Mouse (Mus musculus) neural tube, embryonic 13.5 days (tissue): ENCODE results near the gene Med29. TPM values are rescaled to one million over a fixed set of nuclear protein-coding genes. Genes with fewer than 3 reads are reported as not detected.
A peak's percentile ranks its signal among the peaks of the same experiment; 100 is the strongest.

ENCODE experiments used
- ATAC-seq: fragments of 200-750 bp; cut with Nextera tagmentation; 2 replicates; pipeline ENCODE4 v1.8.0; 2017; ENCODE audit warnings: low read depth, mild to moderate bottlenecking, moderate TSS enrichment, moderate library complexity
- H3K27ac ChIP-seq: fragments of 300-500 bp; sonication (generic); replicated peaks from 2 replicates; pipeline ENCODE4 v1.5.1; 2015; ENCODE audit warnings: moderate library complexity, mild to moderate bottlenecking, inconsistent platforms
- H3K27me3 ChIP-seq: fragments of 300-500 bp; sonication (generic); 2 replicates; pipeline ENCODE4 v1.6.1; 2015; ENCODE audit warnings: mild to moderate bottlenecking, inconsistent platforms
- H3K36me3 ChIP-seq: fragments of 300-500 bp; sonication (generic); 2 replicates; pipeline ENCODE4 v1.6.1; 2015; ENCODE audit warnings: mild to moderate bottlenecking, inconsistent platforms
- H3K4me1 ChIP-seq: fragments of 300-500 bp; sonication (generic); replicated peaks from 2 replicates; pipeline ENCODE4 v1.6.1; 2015; ENCODE audit warnings: inconsistent platforms
- H3K4me2 ChIP-seq: fragments of 300-500 bp; sonication (generic); 2 replicates; pipeline ENCODE4 v1.6.1; 2015; ENCODE audit warnings: inconsistent platforms, mild to moderate bottlenecking, moderate library complexity
- H3K4me3 ChIP-seq: fragments of 300-500 bp; sonication (generic); 2 replicates; pipeline ENCODE4 v1.5.1; 2015; ENCODE audit warnings: mild to moderate bottlenecking, inconsistent platforms
- H3K9ac ChIP-seq: fragments of 300-500 bp; sonication (generic); 2 replicates; pipeline ENCODE4 v1.6.1; 2015; ENCODE audit warnings: moderate library complexity, mild to moderate bottlenecking, inconsistent platforms
- H3K9me3 ChIP-seq: fragments of 300-500 bp; sonication (generic); 2 replicates; pipeline ENCODE4 v1.6.1; 2016; ENCODE audit warnings: inconsistent platforms
- WGBS: fragments of 180-500 bp; shearing (Covaris S2); methylation state at CpG from one replicate; pipeline ENCODE4 v1.1.7; 2015; 5-methylcytosine and 5-hydroxymethylcytosine counted together
- polyA plus RNA-seq: library from polyadenylated mRNA; unstranded; fragments of >200 nt; fragmentation: Nextera tagmentation; extraction: Ambion mirVana; gene quantifications from 2 replicates; pipeline ENCODE4 v1.2.1, GENCODE M21; 2015

Med29 gene
- polyA plus RNA-seq, 1 experiment from 2014 or later = 45.4 TPM

- Histone ChIP-seq H3K36me3 (peaks cover 63% of the 10 kb centered on the region), H3K27me3 (no peaks in the 10 kb centered on the region), H3K4me2 (no peak overlapping the region), H3K27ac (no peak overlapping the region), H3K4me1 (no peaks in the 10 kb centered on the region; the same call in 1 of the 2 replicates), H3K9me3 (no peaks in the 10 kb centered on the region), H3K4me3 (no peak overlapping the region), H3K9ac (no peak overlapping the region)
- no peak for ATAC-seq
- 100% methylated on average over 1 of the region's 1 CpGs for WGBS
These were observed 30.5 kb upstream of the Med29 start for GRCm38 (mm10) chr7:28423018-28423417.

- Histone ChIP-seq H3K36me3 (peaks cover 94% of the 10 kb centered on the region), H3K27ac (no peak overlapping the region), H3K4me1 (no peaks in the 10 kb centered on the region; the same call in 1 of the 2 replicates), H3K9ac (no peak overlapping the region), H3K4me3 (no peak overlapping the region), H3K4me2 (no peak overlapping the region), H3K9me3 (no peaks in the 10 kb centered on the region), H3K27me3 (no peaks in the 10 kb centered on the region)
- WGBS = 98% methylated on average over 2 of the region's 2 CpGs
- no peak for ATAC-seq
These were observed 26.9 kb upstream of the Med29 start for GRCm38 (mm10) chr7:28419416-28419815.

GRCm38 (mm10) chr7:28418096-28418670 is 25.7 kb upstream of the Med29 start:
- H3K4me1 ChIP-seq = no peaks in the 10 kb centered on the region; the same call in 1 of the 2 replicates
- ATAC-seq = peak; percentile 40; the same call in 1 of the 2 replicates
- H3K4me3 ChIP-seq = no peak overlapping the region
- no peak overlapping the region for H3K9ac ChIP-seq
- H3K27ac ChIP-seq = no peak overlapping the region; the same call in 1 of the 2 replicates
- no peaks in the 10 kb centered on the region for H3K9me3 ChIP-seq
- H3K36me3 ChIP-seq = peaks cover 95% of the 10 kb centered on the region
- 72% methylated on average over 8 of the region's 8 CpGs for WGBS
- no peaks in the 10 kb centered on the region for H3K27me3 ChIP-seq
- H3K4me2 ChIP-seq = no peak overlapping the region

- Histone ChIP-seq H3K9me3 (no peaks in the 10 kb centered on the region), H3K4me3 (no peak overlapping the region), H3K4me1 (no peaks in the 10 kb centered on the region; the same call in 1 of the 2 replicates), H3K4me2 (no peak overlapping the region), H3K27me3 (no peaks in the 10 kb centered on the region), H3K36me3 (peaks cover 95% of the 10 kb centered on the region), H3K9ac (no peak overlapping the region), H3K27ac (no peak overlapping the region)
- ATAC-seq = no peak
These were observed 24.9 kb upstream of the Med29 start for GRCm38 (mm10) chr7:28417368-28417767.

- Histone ChIP-seq H3K27me3 (no peaks in the 10 kb centered on the region), H3K4me2 (no peak overlapping the region), H3K9ac (no peak overlapping the region), H3K4me1 (no peaks in the 10 kb centered on the region), H3K9me3 (no peaks in the 10 kb centered on the region), H3K4me3 (no peak overlapping the region), H3K36me3 (peaks cover 94% of the 10 kb centered on the region), H3K27ac (no peak overlapping the region)
- no peak for ATAC-seq
- 91% methylated on average over 4 of the region's 4 CpGs for WGBS
These were observed 20.3 kb upstream of the Med29 start for GRCm38 (mm10) chr7:28412826-28413225.

- Histone ChIP-seq H3K4me3 (no peak overlapping the region), H3K4me1 (no peaks in the 10 kb centered on the region), H3K4me2 (no peak overlapping the region), H3K36me3 (peaks cover 95% of the 10 kb centered on the region), H3K9me3 (no peaks in the 10 kb centered on the region), H3K27ac (no peak overlapping the region), H3K9ac (no peak overlapping the region), H3K27me3 (no peaks in the 10 kb centered on the region)
- ATAC-seq = no peak
- 89% methylated on average over 3 of the region's 3 CpGs for WGBS
These were observed 18.4 kb upstream of the Med29 start for GRCm38 (mm10) chr7:28410841-28411475.

GRCm38 (mm10) chr7:28401942-28402341 is 9.4 kb upstream of the Med29 start:
- Histone ChIP-seq H3K9ac (no peak overlapping the region), H3K4me2 (no peak overlapping the region), H3K9me3 (no peaks in the 10 kb centered on the region), H3K36me3 (peaks cover 98% of the 10 kb centered on the region), H3K4me1 (no peaks in the 10 kb centered on the region), H3K27ac (no peak overlapping the region), H3K27me3 (no peaks in the 10 kb centered on the region), H3K4me3 (no peak overlapping the region)
- no peak for ATAC-seq
- WGBS = 76% methylated on average over 3 of the region's 3 CpGs

GRCm38 (mm10) chr7:28401030-28401429 is 8.5 kb upstream of the Med29 start:
- ATAC-seq = no peak
- H3K4me1 ChIP-seq = no peaks in the 10 kb centered on the region
- 96% methylated on average over 1 of the region's 1 CpGs for WGBS

GRCm38 (mm10) chr7:28398696-28399340 is 6.3 kb upstream of the Med29 start:
- no peaks in the 10 kb centered on the region for H3K27me3 ChIP-seq
- peaks cover 9% of the 10 kb centered on the region for H3K4me1 ChIP-seq
- H3K4me3 ChIP-seq = no peak overlapping the region
- no peak overlapping the region for H3K9ac ChIP-seq
- H3K27ac ChIP-seq = no peak overlapping the region
- 91% methylated on average over 10 of the region's 10 CpGs for WGBS
- no peak for ATAC-seq
- no peaks in the 10 kb centered on the region for H3K9me3 ChIP-seq
- H3K36me3 ChIP-seq = peaks cover 91% of the 10 kb centered on the region
- H3K4me2 ChIP-seq = no peak overlapping the region

More at GRCm38 (mm10) chr7:28401030-28401429, 8.5 kb upstream of the Med29 start:
- no peak overlapping the region for H3K27ac ChIP-seq
- no peaks in the 10 kb centered on the region for H3K9me3 ChIP-seq
- H3K36me3 ChIP-seq = peaks cover 98% of the 10 kb centered on the region
- H3K4me2 ChIP-seq = no peak overlapping the region
- H3K27me3 ChIP-seq = no peaks in the 10 kb centered on the region
- no peak overlapping the region for H3K9ac ChIP-seq
- no peak overlapping the region for H3K4me3 ChIP-seq

GRCm38 (mm10) chr7:28398000-28398399 is 5.5 kb upstream of the Med29 start:
- Histone ChIP-seq H3K27ac (no peak overlapping the region), H3K9me3 (no peaks in the 10 kb centered on the region), H3K4me2 (no peak overlapping the region), H3K4me1 (peaks cover 16% of the 10 kb centered on the region), H3K36me3 (peaks cover 83% of the 10 kb centered on the region), H3K4me3 (no peak overlapping the region), H3K27me3 (no peaks in the 10 kb centered on the region), H3K9ac (no peak overlapping the region)
- ATAC-seq = no peak
- 67% methylated on average over 3 of the region's 3 CpGs for WGBS

- H3K36me3 ChIP-seq = peaks cover 63% of the 10 kb centered on the region
- ATAC-seq = no peak
- H3K9me3 ChIP-seq = no peaks in the 10 kb centered on the region
- WGBS = 97% methylated on average over 4 of the region's 4 CpGs
- H3K4me1 ChIP-seq = peaks cover 26% of the 10 kb centered on the region
- no peak overlapping the region for H3K4me2 ChIP-seq
- H3K27ac ChIP-seq = no peak overlapping the region
- no peaks in the 10 kb centered on the region for H3K27me3 ChIP-seq
- no peak overlapping the region for H3K9ac ChIP-seq
- H3K4me3 ChIP-seq = no peak overlapping the region
These were observed 2.9 kb upstream of the Med29 start for GRCm38 (mm10) chr7:28395425-28395824.

- Histone ChIP-seq H3K4me2 (peak overlapping the region; percentile 96), H3K9ac (peak overlapping the region; percentile 91), H3K36me3 (peaks cover 63% of the 10 kb centered on the region), H3K4me3 (peak overlapping the region; percentile 85), H3K4me1 (peaks cover 26% of the 10 kb centered on the region), H3K9me3 (no peaks in the 10 kb centered on the region), H3K27ac (peak overlapping the region; percentile 79), H3K27me3 (no peaks in the 10 kb centered on the region)
- WGBS = 7% methylated on average over 22 of the region's 22 CpGs
- no peak; the same call in 1 of the 2 replicates for ATAC-seq
These were observed 904 bp upstream of the Med29 start for GRCm38 (mm10) chr7:28393272-28393951.
